Mouse (Mus musculus) midbrain, embryonic 11.5 days (tissue): ENCODE results near the gene Trank1. TPM values are rescaled to one million over a fixed set of nuclear protein-coding genes. Genes with fewer than 3 reads are reported as not detected.

Experiments used
- ATAC-seq: fragments of 200-750 bp; cut with Nextera tagmentation; 2 replicates; pipeline ENCODE4 v1.8.0; 2017; ENCODE audit warnings: moderate TSS enrichment, moderate library complexity; ENCODE audit not compliant: low FRiP score
- DNase-seq: peaks from one replicate; pipeline ENCODE4 v3.0.0; 2015; ENCODE audit warnings: low spot score; ENCODE audit errors: missing footprints
- H3K27ac ChIP-seq: fragments of 300-500 bp; sonication (generic); 2 replicates; pipeline ENCODE4 v1.5.1; 2014; ENCODE audit warnings: low read depth, low read length
- H3K27me3 ChIP-seq: fragments of 300-500 bp; sonication (generic); 2 replicates; pipeline ENCODE4 v1.6.1; 2014; ENCODE audit warnings: mild to moderate bottlenecking, low read length, moderate library complexity, mixed read lengths; ENCODE audit not compliant: control insufficient read depth, insufficient read depth
- H3K36me3 ChIP-seq: fragments of 300-500 bp; sonication (generic); 2 replicates; pipeline ENCODE4 v1.6.1; 2014; ENCODE audit warnings: mild to moderate bottlenecking, low read length, moderate library complexity, mixed read lengths; ENCODE audit not compliant: control insufficient read depth, insufficient read depth
- H3K4me1 ChIP-seq: fragments of 300-500 bp; sonication (generic); 2 replicates; pipeline ENCODE4 v1.6.1; 2014; ENCODE audit warnings: low read length; ENCODE audit not compliant: control insufficient read depth, insufficient read depth
- H3K4me2 ChIP-seq: fragments of 300-500 bp; sonication (generic); 2 replicates; pipeline ENCODE4 v1.6.1; 2014; ENCODE audit warnings: mild to moderate bottlenecking, moderate library complexity
- H3K4me3 ChIP-seq: fragments of 300-500 bp; sonication (generic); 2 replicates; pipeline ENCODE4 v1.5.1; 2014; ENCODE audit warnings: low read depth, low read length
- H3K9ac ChIP-seq: fragments of 300-500 bp; sonication (generic); 2 replicates; pipeline ENCODE4 v1.6.1; 2014; ENCODE audit warnings: low read length
- H3K9me3 ChIP-seq: fragments of 300-500 bp; sonication (generic); 2 replicates; pipeline ENCODE4 v1.6.1; 2016; ENCODE audit warnings: low read length; ENCODE audit not compliant: control insufficient read depth
- WGBS: fragments of 180-500 bp; shearing (Covaris S2); extraction: QIAGEN DNeasy Blood & Tissue Kit; methylation state at CpG from one replicate; pipeline ENCODE4 v1.1.7; 2014; 5-methylcytosine and 5-hydroxymethylcytosine counted together
- polyA plus RNA-seq: library from polyadenylated mRNA; unstranded; fragments of >200 nt; fragmentation: Nextera tagmentation; extraction: Ambion mirVana; gene quantifications from 2 replicates; pipeline ENCODE4 v1.2.1, GENCODE M21; 2014

Gene Trank1
- polyA plus RNA-seq, 1 experiment from 2014 or later = 0.37 TPM

GRCm38 (mm10) chr9:111395265-111395664 is 83.7 kb downstream of the Trank1 start:
- WGBS = 69% methylated on average over 5 of the region's 5 CpGs
- Histone ChIP-seq H3K4me2 (no peak overlapping the region), H3K4me1 (no peaks in the 10 kb centered on the region), H3K27ac (no peak overlapping the region), H3K36me3 (no peaks in the 10 kb centered on the region), H3K9ac (no peak overlapping the region), H3K27me3 (no peaks in the 10 kb centered on the region), H3K9me3 (no peaks in the 10 kb centered on the region), H3K4me3 (no peak overlapping the region)
- ATAC-seq = no peak
- DNase-seq = no peak

GRCm38 (mm10) chr9:111398059-111398458 is 86.5 kb downstream of the Trank1 start:
- H3K4me1 ChIP-seq = no peaks in the 10 kb centered on the region
- 80% methylated on average over 2 of the region's 2 CpGs for WGBS
- no peak overlapping the region for H3K27ac ChIP-seq
- H3K9ac ChIP-seq = no peak overlapping the region
- H3K36me3 ChIP-seq = no peaks in the 10 kb centered on the region
- no peak overlapping the region for H3K4me2 ChIP-seq
- no peak overlapping the region for H3K4me3 ChIP-seq
- no peaks in the 10 kb centered on the region for H3K27me3 ChIP-seq
- DNase-seq (no peak), ATAC-seq (no peak)
- no peaks in the 10 kb centered on the region for H3K9me3 ChIP-seq

- Histone ChIP-seq H3K27ac (no peak overlapping the region), H3K36me3 (no peaks in the 10 kb centered on the region), H3K27me3 (no peaks in the 10 kb centered on the region), H3K4me1 (no peaks in the 10 kb centered on the region), H3K9ac (no peak overlapping the region), H3K9me3 (no peaks in the 10 kb centered on the region), H3K4me2 (no peak overlapping the region), H3K4me3 (no peak overlapping the region)
- 93% methylated on average over 4 of the region's 4 CpGs for WGBS
- ATAC-seq (no peak), DNase-seq (no peak)
Observed at GRCm38 (mm10) chr9:111400089-111400488, 88.5 kb downstream of the Trank1 start.

- no peak overlapping the region for H3K27ac ChIP-seq
- ATAC-seq = no peak
Observed at GRCm38 (mm10) chr9:111403159-111403558, 91.6 kb downstream of the Trank1 start.

GRCm38 (mm10) chr9:111404346-111405079 is 93.0 kb downstream of the Trank1 start:
- H3K36me3 ChIP-seq = no peaks in the 10 kb centered on the region
- H3K27me3 ChIP-seq = no peaks in the 10 kb centered on the region
- 89% methylated on average over 12 of the region's 12 CpGs for WGBS
- H3K9me3 ChIP-seq = no peaks in the 10 kb centered on the region
- H3K4me1 ChIP-seq = no peaks in the 10 kb centered on the region
- H3K9ac ChIP-seq = no peak overlapping the region
- no peak overlapping the region for H3K4me3 ChIP-seq
- DNase-seq (no peak), ATAC-seq (no peak)
- no peak overlapping the region for H3K4me2 ChIP-seq
- H3K27ac ChIP-seq = no peak overlapping the region

More at GRCm38 (mm10) chr9:111403159-111403558, 91.6 kb downstream of the Trank1 start:
- Histone ChIP-seq H3K36me3 (no peaks in the 10 kb centered on the region), H3K4me2 (no peak overlapping the region), H3K4me3 (no peak overlapping the region), H3K27me3 (no peaks in the 10 kb centered on the region), H3K9me3 (no peaks in the 10 kb centered on the region), H3K4me1 (no peaks in the 10 kb centered on the region), H3K9ac (no peak overlapping the region)
- WGBS = 87% methylated on average over 4 of the region's 4 CpGs
- no peak for DNase-seq

- 90% methylated on average over 6 of the region's 6 CpGs for WGBS
- DNase-seq = no peak
Observed at GRCm38 (mm10) chr9:111405080-111405428, 93.5 kb downstream of the Trank1 start.

GRCm38 (mm10) chr9:111408012-111408411 is 96.5 kb downstream of the Trank1 start:
- Histone ChIP-seq H3K9me3 (no peaks in the 10 kb centered on the region), H3K27ac (no peak overlapping the region), H3K27me3 (no peaks in the 10 kb centered on the region), H3K4me2 (no peak overlapping the region), H3K9ac (no peak overlapping the region), H3K4me1 (no peaks in the 10 kb centered on the region), H3K36me3 (no peaks in the 10 kb centered on the region), H3K4me3 (no peak overlapping the region)
- no peak for ATAC-seq
- 82% methylated on average over 6 of the region's 6 CpGs for WGBS
- no peak for DNase-seq

More at GRCm38 (mm10) chr9:111405080-111405428, 93.5 kb downstream of the Trank1 start:
- Histone ChIP-seq H3K36me3 (no peaks in the 10 kb centered on the region), H3K9ac (no peak overlapping the region), H3K4me3 (no peak overlapping the region), H3K27me3 (no peaks in the 10 kb centered on the region), H3K4me2 (no peak overlapping the region), H3K4me1 (no peaks in the 10 kb centered on the region), H3K9me3 (no peaks in the 10 kb centered on the region), H3K27ac (no peak overlapping the region)
- no peak for ATAC-seq

- DNase-seq (no peak), ATAC-seq (no peak)
- H3K4me1 ChIP-seq = no peaks in the 10 kb centered on the region
- no peak overlapping the region for H3K4me3 ChIP-seq
- no peak overlapping the region for H3K9ac ChIP-seq
- WGBS = 90% methylated on average over 10 of the region's 10 CpGs
- no peak overlapping the region for H3K27ac ChIP-seq
- no peaks in the 10 kb centered on the region for H3K36me3 ChIP-seq
- H3K27me3 ChIP-seq = no peaks in the 10 kb centered on the region
- no peaks in the 10 kb centered on the region for H3K9me3 ChIP-seq
- no peak overlapping the region for H3K4me2 ChIP-seq
Observed at GRCm38 (mm10) chr9:111408427-111408826, 96.9 kb downstream of the Trank1 start.

GRCm38 (mm10) chr9:111412471-111413160 is 101.1 kb downstream of the Trank1 start:
- 82% methylated on average over 16 of the region's 16 CpGs for WGBS
- no peak overlapping the region for H3K9ac ChIP-seq
- no peak overlapping the region for H3K4me2 ChIP-seq
- no peak overlapping the region for H3K27ac ChIP-seq
- no peak for DNase-seq
- H3K4me3 ChIP-seq = no peak overlapping the region
- no peaks in the 10 kb centered on the region for H3K9me3 ChIP-seq
- H3K4me1 ChIP-seq = no peaks in the 10 kb centered on the region
- no peak for ATAC-seq
- H3K36me3 ChIP-seq = no peaks in the 10 kb centered on the region
- H3K27me3 ChIP-seq = no peaks in the 10 kb centered on the region
